Mouse (Mus musculus) thymus, adult 2 months (tissue): ENCODE measurements around the gene Tbcb.
"Not testable (repeated sequence)": the region's sequence is repeated elsewhere in the genome, so short reads cannot be mapped to it uniquely, and the experiment has no call there.

Experiments used
- CTCF ChIP-seq: fragments of 200-500 bp; IDR thresholded peaks from 2 replicates; pipeline ENCODE4 v1.5.1; 2012; ENCODE audit warnings: mild to moderate bottlenecking, control low read depth, low read length, moderate library complexity, borderline replicate concordance; ENCODE audit not compliant: control insufficient read depth, poor library complexity, insufficient read depth; ENCODE audit errors: extremely low read depth
- POLR2A ChIP-seq: fragments of 200-500 bp; IDR thresholded peaks from 2 replicates; pipeline ENCODE4 v1.6.1; 2012; ENCODE audit warnings: mild to moderate bottlenecking, low read length, control low read depth, moderate library complexity; ENCODE audit not compliant: control insufficient read depth, poor library complexity, insufficient read depth; ENCODE audit errors: extremely low read depth

DNA sequence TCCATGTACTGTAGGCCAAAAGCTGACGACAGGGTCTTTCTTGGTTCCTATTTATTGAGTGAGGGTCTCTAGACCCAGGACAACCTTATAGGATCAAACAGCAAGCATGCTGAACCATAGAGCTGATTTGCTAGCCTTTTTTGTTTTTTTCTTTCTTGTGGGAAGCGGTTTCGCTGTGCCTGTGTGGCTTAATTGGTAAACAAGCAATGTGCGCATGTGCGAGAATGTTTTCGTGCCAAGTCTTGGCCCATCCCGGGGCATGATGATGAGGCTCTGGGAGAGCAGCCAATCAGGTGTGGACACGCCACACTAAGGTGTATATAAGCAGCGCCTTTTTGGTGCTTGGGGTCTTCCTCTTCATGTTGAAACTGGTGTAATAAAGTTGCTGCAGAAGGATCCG lies 50.1 kb downstream of the Tbcb start:
- not testable (repeated sequence) for TF ChIP-seq POLR2A, CTCF
